Mouse (Mus musculus) forebrain, embryonic 11.5 days (tissue): ENCODE measurements around the gene Tnni1. TPM values are rescaled to one million over a fixed set of nuclear protein-coding genes. Genes with fewer than 3 reads are reported as not detected.
A peak's percentile ranks its signal among the peaks of the same experiment; 100 is the strongest.

ENCODE experiments used
- ATAC-seq: fragments of 200-750 bp; cut with Nextera tagmentation; replicated peaks from 2 replicates; pipeline ENCODE4 v1.8.0; 2017; ENCODE audit warnings: moderate TSS enrichment; ENCODE audit not compliant: low FRiP score
- DNase-seq: peaks from one replicate; pipeline ENCODE4 v3.0.0-alpha.2; 2017; ENCODE audit warnings: low spot score
- H3K27ac ChIP-seq: fragments of 300-500 bp; sonication (generic); 2 replicates; pipeline ENCODE4 v1.5.1; 2014; ENCODE audit warnings: low read depth, low read length
- H3K27me3 ChIP-seq: fragments of 300-500 bp; sonication (generic); 2 replicates; pipeline ENCODE4 v1.6.1; 2014; ENCODE audit warnings: mild to moderate bottlenecking, low read length, mixed read lengths; ENCODE audit not compliant: control insufficient read depth, insufficient read depth
- H3K36me3 ChIP-seq: fragments of 300-500 bp; sonication (generic); 2 replicates; pipeline ENCODE4 v1.6.1; 2014; ENCODE audit warnings: mild to moderate bottlenecking, low read length, moderate library complexity, mixed read lengths; ENCODE audit not compliant: control insufficient read depth, insufficient read depth
- H3K4me1 ChIP-seq: fragments of 300-500 bp; sonication (generic); replicated peaks from 2 replicates; pipeline ENCODE4 v1.6.1; 2014; ENCODE audit warnings: low read length, mixed read lengths; ENCODE audit not compliant: control insufficient read depth, insufficient read depth
- H3K4me2 ChIP-seq: fragments of 300-500 bp; sonication (generic); 2 replicates; pipeline ENCODE4 v1.6.1; 2014; ENCODE audit warnings: low read depth, mild to moderate bottlenecking, low read length, moderate library complexity, mixed read lengths; ENCODE audit not compliant: severe bottlenecking
- H3K4me3 ChIP-seq: fragments of 300-500 bp; sonication (generic); 2 replicates; pipeline ENCODE4 v1.5.1; 2014; ENCODE audit warnings: low read depth, low read length
- H3K9ac ChIP-seq: fragments of 300-500 bp; sonication (generic); 2 replicates; pipeline ENCODE4 v1.6.1; 2014; ENCODE audit warnings: low read length
- H3K9me3 ChIP-seq: fragments of 300-500 bp; sonication (generic); 2 replicates; pipeline ENCODE4 v1.6.1; 2016; ENCODE audit warnings: low read length, mixed read lengths; ENCODE audit not compliant: control insufficient read depth
- WGBS: fragments of 180-500 bp; shearing (Covaris S2); extraction: QIAGEN DNeasy Blood & Tissue Kit; methylation state at CpG from one replicate; pipeline ENCODE4 v1.1.7; 2014; 5-methylcytosine and 5-hydroxymethylcytosine counted together
- polyA plus RNA-seq: library from polyadenylated mRNA; unstranded; fragments of >200 nt; fragmentation: Nextera tagmentation; extraction: Ambion mirVana; gene quantifications from 2 replicates; pipeline ENCODE4 v1.2.1, GENCODE M21; 2014

The Tnni1 gene
- polyA plus RNA-seq = 0.65 and 1.1 TPM in 2 replicates

DNA sequence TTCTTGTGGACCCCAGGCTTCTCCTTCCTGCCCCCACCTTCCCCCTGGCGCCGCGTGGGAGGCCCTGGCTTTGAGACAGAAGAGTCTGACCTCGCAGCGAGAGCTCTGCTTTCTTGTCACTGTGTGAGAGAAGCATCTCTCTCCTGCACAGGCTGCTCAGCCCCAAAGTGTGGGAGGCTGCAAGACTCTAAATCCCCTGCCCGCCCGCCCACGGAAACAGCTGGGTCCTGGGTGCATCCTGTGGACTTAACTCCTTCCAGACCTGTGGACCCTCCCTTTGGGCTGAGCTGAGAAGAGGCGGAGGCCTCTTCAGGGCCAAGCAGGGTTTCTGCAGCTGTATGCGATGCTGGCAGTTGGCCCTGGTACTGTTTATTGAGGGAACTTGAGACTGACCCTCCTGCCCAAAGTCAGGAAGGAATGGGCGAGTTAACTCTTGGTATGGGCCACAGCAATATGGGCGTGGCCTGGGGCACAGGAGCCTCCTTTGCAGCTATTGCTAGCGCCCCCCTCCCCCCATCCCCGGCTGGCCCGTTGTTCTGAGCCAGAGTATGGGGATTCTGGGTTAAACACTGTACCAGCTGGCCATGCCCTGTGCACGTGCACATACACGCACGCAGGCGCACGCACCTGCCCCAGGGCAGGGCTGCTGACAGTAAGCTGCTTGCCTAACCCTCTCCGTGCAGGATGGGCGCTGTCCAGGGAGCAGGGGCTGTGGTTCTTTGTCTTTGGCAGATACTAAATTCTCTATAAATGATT lies at the start of gene Tnni1:
Gene Tnni1 (plus strand): TSS at position 655 of the 756 bp plus-strand sequence.
- Histone ChIP-seq H3K4me1 (peaks cover 3% of the 10 kb centered on the region; the same call in 1 of the 2 replicates), H3K27ac (no peak within 1 kb of the TSS), H3K9ac (0 out of 2 replicates have a peak within 1 kb of the TSS, but pooled peaks have one; percentile 16), H3K4me2 (no peak within 1 kb of the TSS), H3K9me3 (no peaks in the 10 kb centered on the region), H3K4me3 (no peak within 1 kb of the TSS), H3K36me3 (no peaks in the 10 kb centered on the region), H3K27me3 (no peaks in the 10 kb centered on the region)
- DNase-seq = no peak
- ATAC-seq = 0 out of 2 replicates have a peak, but pooled peaks have one; percentile 35
- WGBS = 32% methylated on average over 22 of the region's 22 CpGs

DNA sequence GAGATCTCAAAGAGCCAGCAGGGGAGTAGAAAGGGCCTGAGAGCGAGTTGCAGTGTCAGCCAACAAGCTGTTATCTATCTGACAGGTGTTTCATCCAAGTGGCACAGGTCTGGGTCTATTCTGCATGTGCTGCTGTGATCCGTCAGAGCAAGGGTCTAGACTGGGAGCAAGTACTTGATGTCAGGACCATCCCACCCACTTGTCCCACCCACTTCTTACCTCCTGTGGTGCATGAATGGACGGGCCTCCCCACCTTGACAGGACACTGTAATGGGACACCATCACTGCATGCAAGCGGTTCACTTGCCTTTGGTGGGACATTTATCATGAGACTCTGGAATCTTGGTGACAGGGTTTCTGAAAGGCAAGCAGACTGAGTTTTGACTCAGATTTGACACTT lies 49.4 kb upstream of the Tnni1 start:
- Histone ChIP-seq H3K27ac (no peak overlapping the region), H3K9ac (peak overlapping the region; percentile 69), H3K4me1 (peaks cover 13% of the 10 kb centered on the region; the same call in 1 of the 2 replicates), H3K4me2 (peak overlapping the region; percentile 85), H3K4me3 (peak overlapping the region; percentile 46), H3K36me3 (no peaks in the 10 kb centered on the region), H3K27me3 (no peaks in the 10 kb centered on the region), H3K9me3 (no peaks in the 10 kb centered on the region)
- DNase-seq = no peak
- 34% methylated on average over 4 of the region's 4 CpGs for WGBS
- no peak for ATAC-seq

DNA sequence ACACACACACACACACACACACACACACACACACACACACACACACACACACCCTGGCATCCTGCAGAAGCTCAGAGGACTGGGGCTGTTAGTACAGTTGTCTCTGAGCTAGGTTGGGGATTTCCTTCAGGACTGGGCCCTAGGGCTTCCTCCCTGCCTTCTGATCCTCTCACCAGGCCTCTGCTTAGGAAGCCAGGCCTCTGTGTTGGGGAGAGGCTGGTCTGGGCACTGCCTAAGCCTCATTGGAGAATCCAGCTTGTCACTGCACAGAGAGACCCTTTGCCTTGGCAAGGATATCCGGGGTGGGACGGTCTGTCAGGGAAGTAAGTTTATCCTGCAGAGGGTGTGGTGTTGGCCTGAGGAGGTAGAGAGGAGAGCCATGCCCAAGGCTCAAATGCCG lies 48.9 kb upstream of the Tnni1 start:
- Histone ChIP-seq H3K4me2 (no peak overlapping the region), H3K9ac (no peak overlapping the region), H3K9me3 (no peaks in the 10 kb centered on the region), H3K4me3 (no peak overlapping the region), H3K36me3 (no peaks in the 10 kb centered on the region), H3K4me1 (peaks cover 15% of the 10 kb centered on the region; the same call in 1 of the 2 replicates), H3K27ac (no peak overlapping the region), H3K27me3 (no peaks in the 10 kb centered on the region)
- DNase-seq (no peak), ATAC-seq (no peak)
- WGBS = 39% methylated on average over 3 of the region's 3 CpGs

DNA sequence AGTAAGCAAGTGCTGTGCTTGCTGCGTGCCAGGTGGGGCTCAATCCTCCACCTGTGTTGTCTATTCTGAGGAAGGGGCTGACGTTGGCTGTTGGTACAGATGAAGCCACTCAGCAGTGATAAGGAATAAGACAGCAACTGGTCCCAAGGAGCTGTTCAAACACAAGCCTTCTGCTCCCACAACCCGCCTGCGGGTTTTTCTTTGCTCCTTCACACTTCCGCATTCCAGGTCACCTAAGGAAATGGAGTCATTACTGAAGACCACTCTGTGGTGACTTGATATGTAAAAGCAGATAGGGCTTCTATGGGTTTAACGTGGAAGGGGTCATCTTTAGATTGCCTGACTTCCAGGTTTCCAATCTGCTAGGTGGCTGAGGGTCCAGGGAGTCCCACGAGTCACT lies 47.8 kb upstream of the Tnni1 start:
- H3K9ac ChIP-seq = no peak overlapping the region
- ATAC-seq (no peak), DNase-seq (no peak)
- WGBS = 73% methylated on average over 7 of the region's 7 CpGs
- H3K4me2 ChIP-seq = no peak overlapping the region
- no peaks in the 10 kb centered on the region for H3K27me3 ChIP-seq
- no peak overlapping the region for H3K4me3 ChIP-seq
- peak overlapping the region; percentile 2; the same call in 1 of the 2 replicates for H3K27ac ChIP-seq
- H3K9me3 ChIP-seq = no peaks in the 10 kb centered on the region
- peaks cover 17% of the 10 kb centered on the region; the same call in 1 of the 2 replicates for H3K4me1 ChIP-seq
- no peaks in the 10 kb centered on the region for H3K36me3 ChIP-seq

DNA sequence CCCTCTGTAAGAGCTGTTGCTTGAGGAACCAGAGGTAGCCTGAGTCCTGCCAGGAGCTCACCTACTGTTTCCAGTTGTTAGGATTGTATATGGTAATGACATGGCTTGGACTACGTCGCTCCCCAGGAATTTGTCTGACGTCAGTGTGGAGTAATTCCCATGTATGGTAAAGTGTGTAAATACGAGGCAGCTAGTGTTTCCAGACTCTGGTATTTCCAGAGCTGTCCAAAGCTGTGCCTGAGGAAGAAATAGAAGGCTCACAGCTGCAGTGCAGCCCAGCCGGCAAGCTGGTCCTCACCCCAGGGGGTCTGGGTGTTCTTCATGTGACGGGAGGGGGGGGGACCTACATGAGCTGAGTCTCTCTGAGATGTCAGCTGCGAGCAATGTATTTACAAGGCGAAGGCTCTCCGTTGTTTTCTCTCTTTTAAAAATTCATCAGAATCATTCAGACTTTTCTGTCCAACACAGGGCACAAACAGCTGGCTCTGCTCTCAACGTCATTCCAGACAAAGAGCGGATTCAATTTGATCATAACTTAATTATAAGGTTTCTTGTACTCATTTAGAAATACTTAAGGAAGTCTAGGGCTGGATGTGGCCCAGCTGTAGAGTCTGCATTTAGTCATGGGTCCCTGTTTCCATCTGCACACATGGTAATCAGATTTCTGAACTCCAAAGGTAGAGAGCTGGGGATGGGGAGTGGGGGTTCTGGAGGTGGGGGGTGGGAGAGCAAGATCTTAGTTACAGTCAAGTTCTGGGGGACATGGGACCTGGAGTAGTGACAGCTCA lies 47.1 kb upstream of the Tnni1 start:
- no peak overlapping the region for H3K4me3 ChIP-seq
- no peaks in the 10 kb centered on the region for H3K36me3 ChIP-seq
- peak overlapping the region; percentile 2; the same call in 1 of the 2 replicates for H3K27ac ChIP-seq
- WGBS = 50% methylated on average over 11 of the region's 11 CpGs
- H3K27me3 ChIP-seq = no peaks in the 10 kb centered on the region
- no peak overlapping the region for H3K4me2 ChIP-seq
- ATAC-seq (no peak), DNase-seq (no peak)
- H3K4me1 ChIP-seq = peaks cover 17% of the 10 kb centered on the region; the same call in 1 of the 2 replicates
- no peak overlapping the region for H3K9ac ChIP-seq
- H3K9me3 ChIP-seq = no peaks in the 10 kb centered on the region

DNA sequence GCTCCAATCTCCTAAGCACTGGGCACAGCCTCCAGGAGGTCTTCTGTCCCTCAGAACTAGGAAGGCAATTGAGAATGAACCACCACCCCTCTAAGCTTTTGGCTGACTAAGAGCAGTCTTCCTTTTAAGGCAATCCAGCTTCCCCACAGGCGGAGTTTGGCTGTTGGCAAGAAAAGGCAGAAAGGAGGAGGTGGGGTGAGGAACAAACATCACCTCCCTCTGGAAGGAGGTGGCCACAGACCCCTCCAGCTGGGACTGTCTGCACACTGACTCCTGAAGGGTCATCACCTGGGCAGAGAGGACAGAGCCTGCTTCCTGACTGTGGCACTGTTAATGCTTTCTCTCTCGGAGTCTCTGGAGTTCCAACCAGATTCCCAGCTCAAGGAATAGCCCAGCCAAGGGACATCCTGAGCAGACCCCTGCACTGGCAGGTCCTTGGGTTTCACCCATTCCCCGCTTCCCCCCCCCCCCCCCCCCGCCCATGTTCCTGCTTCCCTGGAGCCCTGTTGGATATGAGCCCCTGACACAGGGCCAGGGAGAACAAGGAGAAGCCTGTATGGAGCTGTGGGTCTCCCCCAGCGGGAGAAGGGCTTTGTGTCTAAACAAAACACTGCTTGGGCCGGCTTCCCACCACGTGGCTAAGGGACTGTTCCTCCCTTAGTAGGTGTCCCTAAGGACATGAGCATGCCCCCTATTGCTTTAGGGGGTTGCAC lies 44.9 kb upstream of the Tnni1 start:
- no peak for ATAC-seq
- H3K27ac ChIP-seq = no peak overlapping the region
- H3K4me1 ChIP-seq = peaks cover 16% of the 10 kb centered on the region; the same call in 1 of the 2 replicates
- DNase-seq = no peak
- H3K4me3 ChIP-seq = no peak overlapping the region
- H3K36me3 ChIP-seq = no peaks in the 10 kb centered on the region
- no peak overlapping the region for H3K4me2 ChIP-seq
- H3K9ac ChIP-seq = no peak overlapping the region
- H3K9me3 ChIP-seq = no peaks in the 10 kb centered on the region
- 30% methylated on average over 5 of the region's 7 CpGs for WGBS
- no peaks in the 10 kb centered on the region for H3K27me3 ChIP-seq

DNA sequence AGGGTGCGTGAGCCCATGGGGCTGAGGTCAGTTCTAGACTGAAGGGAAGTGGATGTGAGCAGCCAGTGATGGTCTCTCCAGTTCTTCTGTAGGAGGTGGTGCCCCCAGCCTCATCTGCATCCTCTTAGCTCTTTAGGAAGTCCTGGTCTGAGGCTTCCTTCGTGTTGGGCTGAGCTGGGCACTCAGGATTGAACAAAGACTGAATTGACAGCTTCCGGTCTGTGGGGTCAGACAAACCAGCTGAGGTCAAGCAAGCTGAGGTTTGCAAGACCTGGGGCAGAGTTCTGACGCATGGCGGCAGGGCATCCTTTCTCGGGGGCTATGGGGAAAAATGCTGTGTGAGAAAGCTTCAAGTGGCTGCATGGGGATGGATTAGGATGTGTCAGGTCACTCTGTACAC lies 43.8 kb upstream of the Tnni1 start:
- Histone ChIP-seq H3K27ac (no peak overlapping the region), H3K9me3 (no peaks in the 10 kb centered on the region), H3K36me3 (no peaks in the 10 kb centered on the region), H3K27me3 (no peaks in the 10 kb centered on the region), H3K4me3 (no peak overlapping the region), H3K4me2 (no peak overlapping the region), H3K9ac (no peak overlapping the region), H3K4me1 (peaks cover 14% of the 10 kb centered on the region; the same call in 1 of the 2 replicates)
- ATAC-seq = no peak
- 42% methylated on average over 6 of the region's 6 CpGs for WGBS
- DNase-seq = no peak

DNA sequence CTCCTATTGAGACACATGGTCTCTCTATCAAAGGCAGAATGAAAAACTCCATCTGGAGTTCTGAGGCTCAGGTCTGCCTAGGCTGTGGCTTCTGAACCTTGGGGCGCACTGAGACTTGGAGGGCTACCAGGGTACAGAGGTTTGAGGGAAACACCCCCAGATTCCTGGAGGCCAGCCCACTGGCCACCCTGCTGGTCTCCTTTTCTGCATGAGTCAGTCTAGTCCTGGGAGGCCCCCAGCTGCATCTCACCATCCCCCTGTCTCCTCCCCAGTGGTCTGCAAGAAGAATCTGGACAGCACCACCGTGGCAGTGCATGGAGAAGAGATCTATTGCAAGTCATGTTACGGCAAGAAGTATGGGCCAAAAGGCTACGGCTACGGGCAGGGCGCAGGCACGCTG lies 34.2 kb upstream of the Tnni1 start:
- H3K4me2 ChIP-seq = no peak overlapping the region
- no peak overlapping the region for H3K9ac ChIP-seq
- H3K36me3 ChIP-seq = no peaks in the 10 kb centered on the region
- H3K27me3 ChIP-seq = no peaks in the 10 kb centered on the region
- ATAC-seq (no peak), DNase-seq (no peak)
- no peaks in the 10 kb centered on the region for H3K9me3 ChIP-seq
- WGBS = 95% methylated on average over 7 of the region's 7 CpGs
- H3K4me1 ChIP-seq = 0 out of 2 replicates have a peak, but pooled peaks cover 2% of the 10 kb centered on the region
- H3K27ac ChIP-seq = no peak overlapping the region
- no peak overlapping the region for H3K4me3 ChIP-seq
